Mouse (Mus musculus): ENCODE results near the gene Mau2. TPM values are rescaled to one million over a fixed set of nuclear protein-coding genes. Genes with fewer than 3 reads are reported as not detected.
"Not testable (repeated sequence)": the region's sequence is repeated elsewhere in the genome, so short reads cannot be mapped to it uniquely, and the experiment has no call there.

Gene Mau2
- polyA plus RNA-seq, 1 experiment from 2014 or later, result 33.8 TPM

DNA sequence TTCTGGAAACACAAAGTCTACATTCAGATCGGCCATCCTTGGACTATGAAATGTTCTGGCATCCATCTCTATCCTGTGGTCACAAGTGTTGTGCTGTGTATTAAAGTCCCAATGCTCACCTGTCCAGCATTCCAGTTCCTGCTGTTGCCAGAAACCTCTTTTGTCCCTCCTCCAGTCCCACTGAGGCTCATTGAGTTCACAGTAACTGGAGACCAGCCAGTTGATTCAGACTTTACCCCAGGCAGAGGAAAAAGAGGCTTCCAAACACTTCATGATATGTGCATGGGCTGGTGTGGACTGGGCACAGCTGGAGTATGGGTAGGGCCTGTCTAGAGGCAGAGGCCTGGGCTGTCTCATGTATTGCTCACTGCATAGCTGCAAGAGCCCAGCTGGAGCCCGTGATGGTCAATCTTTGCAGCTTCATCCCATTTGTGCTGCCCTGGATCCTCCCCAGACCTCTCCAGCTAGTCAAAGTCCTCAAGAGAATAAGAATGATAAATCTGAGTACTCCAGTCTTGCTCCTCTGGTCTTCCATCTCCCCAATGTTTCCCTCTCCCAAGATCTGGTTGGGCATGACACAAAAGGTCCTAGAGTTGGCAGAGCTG, 29.4 kb upstream of the Mau2 start:
- 78% methylated on average over 2 of the region's 2 CpGs for WGBS
- Histone ChIP-seq H3K9ac (ENCODE audit: low read depth, low read length) (no peak overlapping the region), H3K27me3 (ENCODE audit: insufficient read depth, low read length) (no peaks in the 10 kb centered on the region), H3K27ac (no peak overlapping the region), H3K9me3 (replicated peaks; ENCODE audit: low read length) (no peaks in the 10 kb centered on the region), H3K4me2 (ENCODE audit: low read length) (no peak overlapping the region), H3K36me3 (ENCODE audit: insufficient read depth, low read length) (peaks cover 29% of the 10 kb centered on the region), H3K4me1 (replicated peaks; ENCODE audit: insufficient read depth, low read length) (no peaks in the 10 kb centered on the region), H3K4me3 (replicated peaks; ENCODE audit: low read depth, low read length) (no peak overlapping the region)
- DNase-seq (ENCODE audit: low spot score) (no peak), ATAC-seq (replicated peaks; ENCODE audit: low FRiP score, low read depth) (peak; percentile 57)
- TF ChIP-seq CTCF (IDR thresholded peaks at IDR 0.05; ENCODE audit: low read depth), result no peak

DNA sequence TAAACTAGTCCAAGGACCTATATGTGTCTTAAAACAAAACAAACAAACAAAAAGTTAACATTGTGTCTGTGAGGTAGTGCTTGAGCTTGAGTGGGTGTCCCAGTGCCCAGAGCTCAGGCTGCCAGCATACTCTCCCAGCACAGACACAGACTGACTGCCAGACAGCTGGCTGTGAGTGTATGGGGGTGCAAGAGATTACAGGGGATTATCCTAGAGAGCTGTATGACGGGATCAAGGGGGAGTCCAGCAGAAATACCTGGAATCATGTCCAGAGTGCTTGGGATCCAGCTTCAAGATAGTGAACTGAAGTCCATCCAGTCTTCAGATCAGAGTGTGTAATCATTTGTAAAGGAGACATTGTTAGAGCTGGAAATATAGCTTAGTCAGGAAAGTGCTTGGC, 15.2 kb upstream of the Mau2 start:
- no peaks in the 10 kb centered on the region for H3K27me3 ChIP-seq (ENCODE audit: insufficient read depth, low read length)
- WGBS, result 85% methylated on average over 1 of the region's 1 CpGs
- H3K9me3 ChIP-seq (replicated peaks; ENCODE audit: low read length), result no peaks in the 10 kb centered on the region
- H3K4me1 ChIP-seq (replicated peaks; ENCODE audit: insufficient read depth, low read length), result no peaks in the 10 kb centered on the region
- DNase-seq (ENCODE audit: low spot score) (no peak), ATAC-seq (replicated peaks; ENCODE audit: low FRiP score, low read depth) (no peak)
- no peak overlapping the region for H3K27ac ChIP-seq
- H3K36me3 ChIP-seq (ENCODE audit: insufficient read depth, low read length), result peaks cover 69% of the 10 kb centered on the region
- TF ChIP-seq CTCF (IDR thresholded peaks at IDR 0.05; ENCODE audit: low read depth), result no peak
- H3K9ac ChIP-seq (ENCODE audit: low read depth, low read length), result no peak overlapping the region
- H3K4me3 ChIP-seq (replicated peaks; ENCODE audit: low read depth, low read length), result no peak overlapping the region
- H3K4me2 ChIP-seq (ENCODE audit: low read length), result no peak overlapping the region

DNA sequence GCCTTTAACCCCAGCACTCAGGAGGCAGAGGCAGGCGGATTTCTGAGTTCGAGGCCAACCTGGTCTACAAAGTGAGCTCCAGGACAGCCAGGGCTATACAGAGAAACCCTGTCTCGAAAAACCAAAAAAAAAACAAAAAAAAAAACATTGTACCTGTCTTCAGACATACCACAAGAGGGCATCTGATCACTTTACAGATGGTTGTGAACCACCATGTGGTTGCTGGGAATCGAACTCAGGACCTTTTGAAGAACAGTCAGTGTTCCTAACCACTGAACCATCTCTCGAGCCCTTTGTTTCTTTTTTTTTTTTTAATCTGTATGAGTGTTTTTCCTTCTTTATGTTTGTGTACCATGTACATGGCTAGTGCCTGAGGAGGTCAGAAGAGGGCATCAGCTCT, 7.9 kb upstream of the Mau2 start:
- H3K9me3 ChIP-seq (replicated peaks; ENCODE audit: low read length); H3K4me2 ChIP-seq (ENCODE audit: low read length); ATAC-seq (replicated peaks; ENCODE audit: low FRiP score, low read depth); H3K27me3 ChIP-seq (ENCODE audit: insufficient read depth, low read length); H3K9ac ChIP-seq (ENCODE audit: low read depth, low read length); DNase-seq (ENCODE audit: low spot score); H3K27ac ChIP-seq; H3K4me1 ChIP-seq (replicated peaks; ENCODE audit: insufficient read depth, low read length); H3K4me3 ChIP-seq (replicated peaks; ENCODE audit: low read depth, low read length): not testable (repeated sequence)
- 99% methylated on average over 5 of the region's 5 CpGs for WGBS
- peaks cover 34% of the 10 kb centered on the region for H3K36me3 ChIP-seq (ENCODE audit: insufficient read depth, low read length)

DNA sequence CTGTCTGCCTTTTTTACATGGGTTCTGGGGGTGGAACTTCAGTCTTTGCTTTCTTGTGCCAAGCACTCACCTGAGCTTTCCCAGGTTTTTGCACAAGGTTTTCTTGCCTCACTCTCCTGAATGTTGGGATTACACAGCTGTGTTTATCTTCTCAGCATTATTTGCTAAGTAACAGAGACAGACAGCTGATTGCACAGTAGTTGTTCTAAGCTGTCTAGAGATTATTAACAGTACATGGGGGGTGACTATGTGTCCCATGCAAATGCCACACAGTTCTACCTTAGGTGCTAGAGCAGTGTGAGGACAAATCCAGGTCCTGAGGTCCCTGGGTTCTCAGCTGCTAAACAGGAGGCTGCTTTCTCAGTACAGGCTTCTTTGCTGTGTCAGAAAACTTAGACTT, 7.1 kb upstream of the Mau2 start:
- ATAC-seq (replicated peaks; ENCODE audit: low FRiP score, low read depth), result no peak
- TF ChIP-seq CTCF (IDR thresholded peaks at IDR 0.05; ENCODE audit: low read depth), result no peak
- no peak overlapping the region for H3K9ac ChIP-seq (ENCODE audit: low read depth, low read length)
- H3K4me1 ChIP-seq (replicated peaks; ENCODE audit: insufficient read depth, low read length), result no peaks in the 10 kb centered on the region
- H3K4me3 ChIP-seq (replicated peaks; ENCODE audit: low read depth, low read length), result no peak overlapping the region
- H3K27ac ChIP-seq, result no peak overlapping the region
- H3K36me3 ChIP-seq (ENCODE audit: insufficient read depth, low read length), result peaks cover 26% of the 10 kb centered on the region; the same call in 1 of the 2 replicates
- H3K9me3 ChIP-seq (replicated peaks; ENCODE audit: low read length), result no peaks in the 10 kb centered on the region
- no peak for DNase-seq (ENCODE audit: low spot score)
- no peak overlapping the region for H3K4me2 ChIP-seq (ENCODE audit: low read length)
- H3K27me3 ChIP-seq (ENCODE audit: insufficient read depth, low read length), result no peaks in the 10 kb centered on the region

DNA sequence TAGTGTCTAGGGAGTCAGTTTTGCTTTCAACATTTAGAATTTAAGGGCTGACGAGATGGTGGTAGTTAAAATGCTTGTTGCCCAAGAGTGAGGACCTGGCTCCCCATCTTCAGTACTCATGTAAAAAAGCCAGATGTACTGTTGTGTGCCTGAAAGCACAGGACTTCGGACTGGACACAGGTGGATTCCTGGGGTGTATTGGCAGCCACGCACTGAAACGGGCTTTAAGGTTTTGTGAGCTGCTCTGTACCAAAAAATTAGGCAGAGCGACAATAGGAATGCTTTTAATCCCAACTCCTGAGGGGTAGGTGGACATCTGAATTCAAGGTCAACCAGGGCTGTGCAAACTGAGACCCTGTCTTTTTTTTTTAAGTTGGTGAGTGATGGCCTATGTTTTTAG, 1.5 kb upstream of the Mau2 start:
- Histone ChIP-seq H3K27ac (no peak overlapping the region), H3K4me1 (replicated peaks; ENCODE audit: insufficient read depth, low read length) (0 out of 2 replicates have a peak, but pooled peaks cover 24% of the 10 kb centered on the region), H3K4me3 (replicated peaks; ENCODE audit: low read depth, low read length) (no peak overlapping the region), H3K27me3 (ENCODE audit: insufficient read depth, low read length) (no peaks in the 10 kb centered on the region), H3K9me3 (replicated peaks; ENCODE audit: low read length) (no peaks in the 10 kb centered on the region), H3K36me3 (ENCODE audit: insufficient read depth, low read length) (no peaks in the 10 kb centered on the region; the same call in 1 of the 2 replicates), H3K9ac (ENCODE audit: low read depth, low read length) (0 out of 2 replicates have a peak overlapping the region, but pooled peaks have one; percentile 97), H3K4me2 (ENCODE audit: low read length) (peak overlapping the region; percentile 91; the same call in 1 of the 2 replicates)
- ATAC-seq (replicated peaks; ENCODE audit: low FRiP score, low read depth) (no peak), DNase-seq (ENCODE audit: low spot score) (no peak)
- WGBS, result 84% methylated on average over 5 of the region's 5 CpGs
- no peak for TF ChIP-seq CTCF (IDR thresholded peaks at IDR 0.05; ENCODE audit: low read depth)

DNA sequence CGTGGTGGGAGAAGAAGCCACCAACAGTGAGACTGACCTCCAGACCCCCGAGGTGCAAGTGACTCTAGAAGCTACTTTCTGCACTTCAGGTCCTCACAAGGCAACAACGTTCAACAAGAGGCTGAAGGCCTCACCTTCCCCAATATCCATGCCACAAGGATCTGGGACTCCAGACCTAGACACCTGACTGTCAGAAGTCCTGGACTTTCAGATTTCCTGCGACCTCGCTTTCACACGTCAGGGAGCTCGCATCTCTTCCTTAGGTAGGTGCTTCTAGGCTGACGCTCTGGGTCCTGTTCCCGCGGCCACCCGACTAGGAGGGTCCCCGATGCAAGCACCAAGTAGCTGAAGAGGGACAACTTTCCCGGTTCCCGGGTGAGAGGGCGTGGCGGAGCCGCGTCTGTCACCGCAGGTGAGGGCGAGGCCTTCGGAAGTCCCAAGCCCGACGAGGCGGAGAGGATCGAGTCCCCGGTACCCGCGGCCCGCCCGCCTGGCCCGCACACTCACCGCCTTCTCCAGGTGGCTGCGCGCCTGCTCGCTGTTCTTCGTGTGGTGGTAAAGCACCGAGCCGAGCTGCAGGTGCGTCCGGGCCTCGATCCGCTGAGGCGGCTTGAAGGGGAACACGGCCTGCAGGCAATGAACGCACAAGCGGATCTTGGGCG, 518 bp downstream of the Mau2 start:
- peak overlapping the region; percentile 75 for H3K27ac ChIP-seq
- DNase-seq (ENCODE audit: low spot score) (peak; percentile 1), ATAC-seq (replicated peaks; ENCODE audit: low FRiP score, low read depth) (peak; percentile 44)
- no peaks in the 10 kb centered on the region for H3K9me3 ChIP-seq (replicated peaks; ENCODE audit: low read length)
- no peaks in the 10 kb centered on the region for H3K27me3 ChIP-seq (ENCODE audit: insufficient read depth, low read length)
- no peak for TF ChIP-seq CTCF (IDR thresholded peaks at IDR 0.05; ENCODE audit: low read depth)
- 0 out of 2 replicates have a peak, but pooled peaks cover 24% of the 10 kb centered on the region for H3K4me1 ChIP-seq (replicated peaks; ENCODE audit: insufficient read depth, low read length)
- peak overlapping the region; percentile 100 for H3K4me3 ChIP-seq (replicated peaks; ENCODE audit: low read depth, low read length)
- WGBS, result 1% methylated on average over 47 of the region's 47 CpGs
- H3K36me3 ChIP-seq (ENCODE audit: insufficient read depth, low read length), result no peaks in the 10 kb centered on the region
- peak overlapping the region; percentile 91 for H3K4me2 ChIP-seq (ENCODE audit: low read length)
- peak overlapping the region; percentile 97 for H3K9ac ChIP-seq (ENCODE audit: low read depth, low read length)
